In genomic region chr8:86728224-86728950, GRCm38 (mm10) we compare ENCODE assay signal across 10 mouse cellular contexts. TPM values are rescaled to one million over a fixed set of nuclear protein-coding genes. Genes with fewer than 3 reads are reported as not detected.
A peak's percentile ranks its signal among the peaks of the same experiment; 100 is the strongest.
DNase-seq lines count a peak whose midpoint lies in the region; ATAC-seq and TF ChIP-seq lines count a peak whose summit lies in the region.
"Had no signal": no experiment of that assay in that cellular context is flagged by ENCODE, and none has a peak within 500 bp of the region (broad histone marks: within the 10 kb centered on the region; RNA-seq: fewer than 3 reads in every experiment).

No protein-coding gene starts in this region.

- DNase-seq in layer of hippocampus, adult 2 months (ENCODE audit: low spot score in 2 of 2) = no peak
- no peak for DNase-seq in layer of hippocampus, adult 18-20 months (ENCODE audit: low spot score in 2 of 2)
- DNase-seq in ZHBTc4 (ENCODE audit: low read depth, low spot score) = peak; percentile 68
- DNase-seq in kidney, adult 18-20 months = peak; percentile 50
- peak; percentile 44 for DNase-seq in lung, postnatal 10 days
- DNase-seq in thymus, postnatal 14 days = no peak
- no peak for DNase-seq in urinary bladder, postnatal 4 days (ENCODE audit: low spot score in 2 of 2)
- DNase-seq: right cerebral cortex, postnatal 25 days had no signal

- peak overlapping the region; percentile 61; the same call in 1 of the 2 replicates for H3K27ac ChIP-seq in layer of hippocampus, adult 2 months
- H3K27ac ChIP-seq: liver, embryonic 14.5 days had no signal

- ATAC-seq in inflammation-experienced regulatory T-cells, adult 6 months = no peak

- H3K4me3 ChIP-seq in layer of hippocampus, adult 2 months = no peak overlapping the region

- TF ChIP-seq CTCF in layer of hippocampus, adult 2 months (conservative IDR thresholded peaks at IDR 0.05) = no peak

RNA-seq across cellular contexts. Expression of gene Gm10638, which starts 17.1 kb away (rescaled TPM):
- 1 to 10 TPM; 2.5 to 3.2 TPM for total RNA-seq in layer of hippocampus, adult 2 months (2021)
- total RNA-seq in layer of hippocampus, adult 18-20 months (2021) = 1 to 10 TPM; 2.6 to 3.6 TPM
- polyA plus RNA-seq in inflammation-experienced regulatory T-cells, adult 6 months (2017; shearing (Covaris generic)) = under 1 TPM in 1 of 3 experiments, not detected in 2; 0.51 TPM

RNA-seq across cellular contexts. Expression of gene Siah1a, which starts 17.3 kb away (rescaled TPM):
- total RNA-seq in layer of hippocampus, adult 2 months (2021) = 10 to 100 TPM; 31.8 to 35.8 TPM
- total RNA-seq in layer of hippocampus, adult 18-20 months (2021) = 10 to 100 TPM; 29.1 to 29.2 TPM
- polyA plus RNA-seq in inflammation-experienced regulatory T-cells, adult 6 months (2017; shearing (Covaris generic)) = 1 to 10 TPM; 4.6 to 9.0 (median 6.2) TPM

Comparison
In these comparisons a context has a peak if more than half of its experiments do, and no peak if none do; other contexts are left out.
1. DNase-seq: peak in ZHBTc4 (single experiment), kidney, adult 18-20 months (single experiment) and lung, postnatal 10 days (single experiment); none in layer of hippocampus, adult 2 months (0 of 2), layer of hippocampus, adult 18-20 months (0 of 2), thymus, postnatal 14 days (single experiment) and urinary bladder, postnatal 4 days (0 of 2).